Mouse (Mus musculus) spleen, embryonic (tissue): Measurements from ENCODE around the gene Filip1l.

Experiments
- CTCF ChIA-PET: fragments of 350-600 bp; sonication (Branson Sonifier 250); formaldehyde crosslinking; loops from one replicate; lab custom pipeline; 2022; lab: Charles Lee

Filip1l gene

DNA sequence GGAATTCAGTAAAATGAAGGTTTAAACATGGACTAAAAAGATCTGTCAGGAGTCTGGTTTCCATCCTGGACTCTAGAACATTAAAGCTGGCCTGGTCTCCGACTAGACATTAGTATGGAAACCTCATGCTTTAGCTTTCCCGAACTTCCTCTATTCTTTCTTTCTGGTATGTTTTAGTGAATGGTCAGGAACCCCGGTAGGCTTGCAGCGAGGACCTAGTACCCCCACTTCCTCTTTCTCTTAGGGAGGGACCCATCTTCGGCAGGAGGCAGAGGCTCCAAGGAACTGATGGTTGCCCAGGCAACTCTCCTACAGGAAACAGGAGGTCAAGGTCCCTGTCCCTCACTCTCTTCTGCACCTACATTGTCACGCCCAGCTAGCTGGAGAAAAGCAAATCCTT is 43.4 kb downstream of the Filip1l start:
- CTCF ChIA-PET = interaction anchor here (0.6 to 1.3 kb wide), 2 partner anchors 151 to 170 kb away, joined by 3 read pairs; no protein-coding TSS in a partner anchor

GRCm38 (mm10) chr16:57397845-57398244 is 45.0 kb downstream of the Filip1l start:
- CTCF ChIA-PET = interaction anchor here (0.5 to 0.8 kb wide), 3 partner anchors 23 to 154 kb away, joined by 3 to 21 read pairs (median 4); no protein-coding TSS in a partner anchor

DNA sequence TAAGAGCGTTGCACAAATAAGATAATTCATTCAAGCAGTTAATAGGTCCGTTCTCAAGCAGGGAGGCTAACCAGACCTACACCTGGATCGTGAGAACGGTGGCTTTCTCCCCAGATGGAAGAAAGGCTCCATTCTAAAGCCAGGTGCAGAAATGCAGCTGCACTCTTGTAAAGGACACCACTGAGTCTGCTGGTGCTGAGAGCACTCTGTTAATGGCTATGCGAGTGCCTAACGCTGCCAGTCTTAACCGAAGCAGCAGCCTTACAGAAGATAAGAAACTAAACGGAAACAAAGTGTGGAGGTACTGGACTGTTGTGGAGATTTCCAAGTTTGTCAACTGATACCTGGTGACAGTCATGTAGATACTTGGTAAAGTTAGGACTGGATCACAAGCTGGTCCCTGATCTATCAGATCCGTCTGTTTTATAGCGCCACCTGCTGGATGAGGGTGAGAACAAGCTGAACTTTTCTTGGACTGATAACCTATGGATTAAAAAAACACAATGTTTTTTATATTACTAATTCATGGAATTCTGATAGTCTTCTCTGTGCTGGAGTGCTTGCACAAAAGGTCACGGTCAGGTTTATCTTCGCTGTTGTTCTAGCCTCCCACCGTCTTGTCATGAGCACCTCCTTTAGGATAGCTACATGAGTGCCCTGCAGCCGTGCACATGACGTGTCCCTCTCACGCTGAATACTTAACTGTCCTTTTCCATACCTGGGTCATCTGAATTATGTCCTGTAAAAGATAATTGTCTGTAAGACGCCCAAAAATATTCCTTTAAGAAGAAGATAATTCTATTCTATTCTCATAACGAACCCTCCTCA is 45.7 kb downstream of the Filip1l start:
- CTCF ChIA-PET = interaction anchor here (0.8 to 1.5 kb wide), 2 partner anchors 32 to 209 kb away, joined by 3 read pairs; no protein-coding TSS in a partner anchor

DNA sequence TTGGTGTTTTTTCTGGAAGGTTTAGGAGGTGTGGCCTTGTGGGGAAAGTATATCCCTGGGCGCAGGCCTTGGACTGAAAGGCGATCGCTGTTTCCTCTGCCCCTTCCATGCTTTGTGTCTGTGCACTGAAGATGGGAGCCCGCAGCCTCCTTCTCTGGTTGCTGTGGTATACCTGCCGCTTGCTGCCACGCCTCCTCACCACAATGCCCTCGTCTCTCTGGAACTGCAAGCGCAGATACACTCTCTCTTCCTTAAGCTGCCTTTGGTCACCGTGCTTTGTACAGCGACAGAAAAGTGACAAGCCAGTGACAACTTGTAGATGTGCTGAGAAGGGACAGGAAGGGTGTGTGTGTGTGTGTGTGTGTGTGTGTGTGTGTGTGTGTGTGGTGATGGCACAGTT is 46.7 kb downstream of the Filip1l start:
- CTCF ChIA-PET = interaction anchor here (1.5 kb wide), 1 partner anchor 31 kb away, joined by 3 read pairs; no protein-coding TSS in a partner anchor

DNA sequence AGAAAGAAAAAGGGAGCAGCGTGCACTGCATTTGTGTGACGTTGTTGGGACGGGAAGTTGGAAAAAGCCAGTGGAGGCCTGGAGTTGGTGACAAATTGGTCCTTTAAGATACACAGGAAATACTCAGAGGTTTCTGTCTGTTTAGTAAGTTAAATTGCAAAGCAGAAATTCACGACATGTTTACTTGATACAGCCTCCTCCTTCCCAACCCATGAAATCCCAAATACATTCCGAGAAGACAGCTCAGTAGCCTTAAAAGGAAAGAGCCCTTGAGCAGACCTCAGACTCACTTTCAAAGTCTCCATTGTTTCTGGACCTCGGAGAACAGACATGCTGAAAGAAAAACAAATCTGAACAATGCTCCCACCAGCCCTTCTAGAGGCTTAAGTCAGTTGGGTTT is 48.8 kb downstream of the Filip1l start:
- CTCF ChIA-PET = no interaction called here

GRCm38 (mm10) chr16:57402910-57403309 is 50.0 kb downstream of the Filip1l start:
- CTCF ChIA-PET = no interaction called here

- CTCF ChIA-PET = interaction anchor here (0.7 to 0.9 kb wide), 2 partner anchors 10 to 139 kb away, joined by 3 read pairs; no protein-coding TSS in a partner anchor
Observed at GRCm38 (mm10) chr16:57403825-57404224, 50.9 kb downstream of the Filip1l start.

- CTCF ChIA-PET = no interaction called here
Observed at GRCm38 (mm10) chr16:57412766-57413165, 59.9 kb downstream of the Filip1l start.

GRCm38 (mm10) chr16:57416049-57416448 is 63.2 kb downstream of the Filip1l start:
- CTCF ChIA-PET = interaction anchor here (0.8 kb wide), 2 partner anchors 60 to 165 kb away, joined by 3 to 4 read pairs; no protein-coding TSS in a partner anchor

- CTCF ChIA-PET = no interaction called here
Observed at GRCm38 (mm10) chr16:57417017-57417416, 64.1 kb downstream of the Filip1l start.

- CTCF ChIA-PET = no interaction called here
Observed at GRCm38 (mm10) chr16:57417955-57418354, 65.1 kb downstream of the Filip1l start.

DNA sequence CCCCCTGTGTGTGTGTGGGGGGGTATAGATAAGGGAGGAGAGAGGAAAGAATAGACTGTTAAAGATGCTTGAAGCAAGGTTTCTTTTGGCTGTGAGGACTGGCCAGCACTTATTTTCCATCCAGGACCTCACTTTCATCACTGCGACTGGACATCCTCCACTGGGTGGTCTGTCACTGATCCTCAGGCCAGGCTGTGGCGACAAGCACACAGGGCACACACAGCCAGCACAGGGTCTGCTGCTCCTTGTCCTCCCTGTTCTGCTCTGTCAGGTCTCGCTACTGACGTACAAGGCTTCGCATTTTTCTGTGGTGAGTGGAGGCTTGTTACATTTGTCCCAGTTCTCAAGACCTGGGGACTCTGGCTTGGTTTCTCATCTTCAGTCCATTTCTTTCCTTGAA is 66.4 kb downstream of the Filip1l start:
- CTCF ChIA-PET = no interaction called here

GRCm38 (mm10) chr16:57419881-57420280 is 67.0 kb downstream of the Filip1l start:
- CTCF ChIA-PET = interaction anchor here (0.8 kb wide), 1 partner anchor 22 kb away, joined by 3 read pairs; no protein-coding TSS in a partner anchor

GRCm38 (mm10) chr16:57420773-57421556 is 68.1 kb downstream of the Filip1l start:
- CTCF ChIA-PET = interaction anchor here (0.7 to 0.8 kb wide), 2 partner anchors 23 to 255 kb away, joined by 3 to 7 read pairs; no protein-coding TSS in a partner anchor

DNA sequence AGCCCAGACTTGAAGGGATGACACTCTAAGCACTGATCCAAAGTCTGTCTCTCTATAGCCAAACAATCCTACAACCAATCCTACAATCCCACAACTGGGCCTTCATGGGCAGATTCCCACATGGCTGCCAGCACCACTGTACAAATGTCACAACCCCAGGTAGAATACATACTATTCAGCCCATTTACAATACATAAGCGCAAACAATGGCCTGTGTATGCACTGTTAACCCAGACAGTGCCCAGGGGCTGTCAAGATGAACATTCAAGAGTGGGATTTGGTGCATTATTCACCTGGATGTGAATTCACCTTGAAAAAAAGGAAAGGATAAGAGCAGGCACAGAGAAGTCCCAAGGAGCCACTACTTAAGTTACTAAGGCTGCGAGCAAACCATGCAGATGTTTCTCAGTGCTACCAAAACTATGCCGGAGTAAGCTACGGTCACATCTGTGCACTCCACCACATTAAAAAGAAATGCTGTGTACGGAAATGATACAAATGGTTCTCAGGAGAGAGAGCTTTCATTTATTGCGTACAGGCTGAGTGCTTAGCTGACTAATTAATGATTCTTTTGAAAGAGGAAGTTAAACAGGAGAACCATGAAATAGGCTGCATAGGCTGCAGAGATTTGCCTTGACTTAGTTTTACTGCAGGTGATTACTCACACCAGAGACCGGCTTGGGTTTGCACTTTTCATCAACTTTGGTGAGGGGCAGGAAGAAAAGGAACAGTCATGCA is 69.0 kb downstream of the Filip1l start:
- CTCF ChIA-PET = interaction anchor here (0.6 kb wide), 1 partner anchor 165 kb away, joined by 21 read pairs; no protein-coding TSS in a partner anchor

DNA sequence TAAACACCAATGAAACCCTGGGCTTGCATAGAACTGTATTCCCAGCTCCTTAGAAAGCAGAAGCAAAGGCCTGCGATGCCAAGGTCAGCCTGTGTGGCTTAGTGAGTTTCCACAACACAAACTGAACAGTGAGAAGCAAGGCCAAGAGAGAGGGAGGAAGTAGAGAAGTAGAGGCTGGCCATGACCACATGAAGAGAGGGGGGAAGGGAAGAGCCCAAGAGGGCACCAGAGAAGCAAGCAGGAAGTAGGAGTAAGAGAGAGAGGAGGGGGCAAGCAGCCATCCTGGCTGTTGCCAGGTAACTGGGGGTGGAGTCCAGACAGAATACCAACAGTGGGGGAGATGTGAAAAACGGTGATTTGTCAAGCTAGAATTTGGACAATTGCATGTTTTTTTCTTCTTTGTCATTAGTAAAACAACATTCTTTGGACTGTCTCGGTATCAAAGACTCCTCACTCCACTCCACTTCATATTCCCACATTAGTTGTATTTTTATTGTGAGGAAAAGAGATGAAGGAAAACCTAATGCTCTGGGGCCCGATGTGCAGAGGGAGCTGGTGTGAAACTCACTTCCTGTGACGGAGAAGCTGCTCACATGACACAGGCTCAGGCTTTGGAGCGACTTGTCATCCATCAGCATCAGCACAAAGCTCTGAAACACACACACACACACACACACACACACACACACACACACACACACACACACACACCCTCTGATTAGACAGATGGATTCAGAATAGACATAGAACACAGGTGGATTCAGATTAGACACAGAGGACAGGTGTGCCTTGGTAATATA is 70.3 kb downstream of the Filip1l start:
- CTCF ChIA-PET = interaction anchor here (0.8 kb wide), 1 partner anchor 86 kb away, joined by 3 read pairs; no protein-coding TSS in a partner anchor

- CTCF ChIA-PET = no interaction called here
Observed at GRCm38 (mm10) chr16:57426680-57427079, 73.8 kb downstream of the Filip1l start.

DNA sequence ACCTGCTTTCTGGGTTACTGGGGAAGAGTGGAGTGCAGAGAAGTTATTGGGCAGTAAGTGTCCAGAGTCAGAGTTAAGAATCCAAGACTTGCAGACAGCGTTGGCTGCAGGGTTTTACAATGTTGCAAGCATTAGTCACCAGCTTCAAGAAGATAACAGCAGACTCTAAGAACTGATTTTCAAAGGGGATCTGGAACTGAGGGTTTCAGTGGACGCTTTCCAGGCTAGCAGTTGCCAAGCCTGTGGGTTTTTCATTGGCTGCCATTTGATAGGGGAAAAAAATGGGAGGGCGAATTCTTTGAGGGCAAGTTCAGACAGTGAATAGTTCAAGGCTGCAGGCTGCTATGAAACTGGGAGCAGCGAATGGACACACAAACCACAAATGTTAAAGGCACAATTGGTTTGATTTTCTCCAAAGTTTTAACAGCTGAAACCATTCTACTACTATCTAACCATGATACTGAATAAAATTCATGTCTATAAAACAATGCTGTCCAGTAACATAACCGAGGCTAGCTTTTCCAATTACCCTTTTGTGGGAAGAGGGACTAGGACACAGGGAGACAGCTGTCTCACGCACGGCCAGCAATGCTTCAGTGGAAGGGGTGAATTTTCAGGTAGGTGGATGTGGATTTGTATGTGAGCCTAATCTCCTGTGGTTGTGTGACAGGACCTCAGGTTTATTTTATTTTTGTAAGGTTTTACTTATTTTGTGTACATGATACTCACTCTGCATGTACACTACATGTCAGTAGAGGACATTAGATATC is 74.8 kb downstream of the Filip1l start:
- CTCF ChIA-PET = no interaction called here

- CTCF ChIA-PET = no interaction called here
Observed at GRCm38 (mm10) chr16:57428977-57429376, 76.1 kb downstream of the Filip1l start.
